Mouse (Mus musculus) macrophage (primary cell): ENCODE results near the gene Phf14. TPM values are rescaled to one million over a fixed set of nuclear protein-coding genes. Genes with fewer than 3 reads are reported as not detected.

Experiments
- H3K27ac ChIP-seq: fragments of 350-480 bp; formaldehyde crosslinking; 2 replicates; pipeline ENCODE4 v1.9.0; 2021
- H3K36me3 ChIP-seq: fragments of 350-480 bp; formaldehyde crosslinking; 2 replicates; pipeline ENCODE4 v1.9.0; 2021; ENCODE audit errors: inconsistent target
- H3K4me3 ChIP-seq: fragments of 350-480 bp; formaldehyde crosslinking; 2 replicates; pipeline ENCODE4 v1.9.0; 2021; ENCODE audit errors: inconsistent target
- H3K79me2 ChIP-seq: fragments of 350-480 bp; formaldehyde crosslinking; 2 replicates; pipeline ENCODE4 v1.9.0; 2021; ENCODE audit errors: inconsistent target
- WGBS: methylation state at CpG from one replicate; pipeline ENCODE4 v1.1.7; 2026; ENCODE audit warnings: inconsistent platforms; ENCODE audit not compliant: missing documents; 5-methylcytosine and 5-hydroxymethylcytosine counted together
- polyA plus RNA-seq: library from polyadenylated mRNA; stranded (reverse); fragments of 250-400 nt; gene quantifications from 3 replicates; pipeline ENCODE4 v1.2.4, GENCODE M21; 2018; ENCODE audit warnings: inconsistent platforms

The Phf14 gene
- polyA plus RNA-seq, 1 experiment from 2014 or later, result 29.8 TPM

DNA sequence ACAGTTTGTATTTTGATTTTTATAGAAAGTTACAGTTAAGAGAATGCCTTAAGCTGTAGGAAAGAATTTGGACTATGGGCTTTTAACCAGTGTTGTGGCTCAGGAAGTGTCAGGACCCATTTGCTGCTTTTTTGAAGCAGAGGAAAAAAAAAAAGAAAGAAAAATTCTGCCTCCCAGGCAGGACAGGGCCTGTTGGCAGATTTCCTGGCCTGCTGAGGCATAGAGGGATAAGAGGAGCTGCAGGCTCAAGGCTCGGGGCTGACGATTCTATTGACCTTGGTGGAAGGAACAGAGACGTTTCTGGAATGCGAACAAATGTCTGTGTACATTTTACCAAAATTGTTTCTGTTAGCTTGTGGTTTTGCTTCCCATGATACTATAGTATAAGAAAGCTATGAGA, 91.0 kb downstream of the Phf14 start:
- 95% methylated on average over 4 of the region's 4 CpGs for WGBS
- Histone ChIP-seq H3K36me3 (peaks cover 18% of the 10 kb centered on the region; the same call in 1 of the 2 replicates), H3K27ac (no peak overlapping the region), H3K79me2 (no peaks in the 10 kb centered on the region), H3K4me3 (no peak overlapping the region)

DNA sequence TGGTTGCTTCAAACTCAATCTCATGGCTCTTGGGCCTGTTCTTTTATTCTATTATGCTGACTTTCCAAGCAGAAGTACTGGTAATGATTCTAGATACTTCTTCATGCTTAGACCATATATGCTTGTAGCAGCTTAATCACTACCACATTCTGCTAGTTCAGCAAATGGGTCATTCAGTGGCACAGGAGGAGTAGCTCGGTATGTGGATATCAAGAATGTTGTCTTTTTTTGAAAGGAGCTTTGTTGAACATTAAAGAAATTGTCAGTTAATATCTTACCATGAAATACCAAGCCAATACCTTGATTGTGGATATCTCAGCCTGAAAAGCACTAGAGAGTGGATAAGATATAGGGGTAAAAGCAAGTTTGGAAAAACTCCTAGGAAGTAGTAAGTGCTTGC, 91.9 kb downstream of the Phf14 start:
- 100% methylated on average over 1 of the region's 1 CpGs for WGBS
- H3K27ac ChIP-seq, result no peak overlapping the region
- peaks cover 18% of the 10 kb centered on the region; the same call in 1 of the 2 replicates for H3K36me3 ChIP-seq
- H3K79me2 ChIP-seq, result no peaks in the 10 kb centered on the region
- no peak overlapping the region for H3K4me3 ChIP-seq

DNA sequence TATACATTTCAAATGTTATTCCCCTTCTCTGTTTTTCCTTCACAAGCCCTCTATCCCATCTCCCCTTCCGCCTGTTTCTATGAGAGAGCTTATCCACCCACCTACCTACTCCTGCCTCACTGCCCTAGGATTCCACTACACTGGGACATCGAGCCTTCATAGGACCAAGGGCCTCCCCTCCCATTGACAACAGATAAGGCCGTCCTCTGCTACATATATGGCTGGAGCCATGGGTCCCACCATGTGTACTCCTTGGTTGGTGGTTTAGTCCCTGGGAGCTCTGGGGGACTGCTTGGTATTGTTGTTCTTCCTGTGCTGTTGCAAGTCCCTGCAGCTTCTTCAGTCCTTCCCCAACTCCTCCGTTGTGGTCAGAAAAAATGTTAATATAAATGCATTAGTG, 97.8 kb downstream of the Phf14 start:
- H3K27ac ChIP-seq, result no peak overlapping the region
- no peaks in the 10 kb centered on the region for H3K79me2 ChIP-seq
- peaks cover 8% of the 10 kb centered on the region; the same call in 1 of the 2 replicates for H3K36me3 ChIP-seq
- WGBS, result 75% methylated on average over 4 of the region's 4 CpGs
- H3K4me3 ChIP-seq, result no peak overlapping the region

DNA sequence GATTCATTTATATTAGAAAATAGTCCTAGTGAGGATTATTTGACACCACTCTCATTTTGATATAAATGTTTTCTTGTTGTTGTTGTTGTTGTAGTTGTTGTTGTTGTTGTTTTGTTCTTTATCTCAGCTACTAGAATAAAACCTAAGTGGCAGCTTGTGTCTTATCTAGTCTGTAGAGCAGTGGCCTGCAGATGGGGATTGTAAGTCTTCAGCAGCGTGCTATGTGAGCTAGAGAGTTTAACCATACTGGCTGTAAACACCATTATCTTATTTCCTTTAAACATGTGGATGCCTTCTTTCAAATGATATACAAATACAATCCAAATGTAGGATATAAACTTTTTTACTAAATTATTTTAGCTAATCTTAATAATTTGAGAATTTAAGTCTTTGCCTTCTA, 98.4 kb downstream of the Phf14 start:
- Histone ChIP-seq H3K27ac (no peak overlapping the region), H3K4me3 (no peak overlapping the region), H3K36me3 (peaks cover 8% of the 10 kb centered on the region; the same call in 1 of the 2 replicates), H3K79me2 (no peaks in the 10 kb centered on the region)
- 93% methylated on average over 1 of the region's 1 CpGs for WGBS

DNA sequence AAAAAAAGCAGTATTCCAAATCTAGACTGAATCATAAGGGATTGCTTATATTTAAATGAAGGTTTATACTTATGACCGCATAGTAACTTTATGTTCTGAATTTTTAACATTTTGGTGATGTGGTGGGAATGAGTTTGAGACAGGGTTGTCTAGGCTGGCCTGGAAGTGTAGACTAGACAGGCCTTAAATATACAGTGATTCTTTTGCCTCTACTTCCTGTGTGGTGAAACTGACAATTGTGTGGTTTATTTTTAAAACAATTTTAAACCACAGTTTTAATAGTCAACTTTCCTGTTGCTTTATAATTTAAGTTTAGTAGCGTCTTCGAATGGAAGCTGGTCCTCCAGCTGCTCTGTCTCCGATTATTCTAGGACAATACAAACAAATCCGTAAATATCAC, 104.5 kb downstream of the Phf14 start:
- Histone ChIP-seq H3K79me2 (no peaks in the 10 kb centered on the region), H3K4me3 (no peak overlapping the region)
- WGBS, result 51% methylated on average over 5 of the region's 5 CpGs

DNA sequence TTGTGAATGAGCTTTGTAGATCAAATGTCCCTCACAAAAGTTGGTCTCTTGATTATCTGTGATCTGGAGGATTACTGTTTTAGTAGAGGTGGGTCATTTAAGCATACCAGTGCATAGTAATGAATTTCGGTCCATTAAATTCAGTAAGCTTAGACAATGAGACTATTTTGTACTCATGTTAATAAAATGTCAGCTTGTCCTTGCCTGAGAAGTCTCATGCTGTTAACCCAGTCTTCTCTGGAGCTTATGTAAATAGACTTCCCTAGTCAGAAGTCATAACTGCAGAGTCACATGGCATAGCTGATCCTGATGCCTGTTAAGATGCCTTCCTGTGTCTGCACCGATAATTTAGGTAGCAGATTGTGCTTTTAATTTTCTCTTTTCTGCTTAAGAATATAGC, 106.4 kb downstream of the Phf14 start:
- Histone ChIP-seq H3K36me3 (no peaks in the 10 kb centered on the region), H3K27ac (no peak overlapping the region), H3K4me3 (no peak overlapping the region), H3K79me2 (no peaks in the 10 kb centered on the region)
- 64% methylated on average over 2 of the region's 2 CpGs for WGBS

More for the DNA sequence above, 104.5 kb downstream of the Phf14 start:
- H3K27ac ChIP-seq, result no peak overlapping the region
- H3K36me3 ChIP-seq, result peaks cover 5% of the 10 kb centered on the region; the same call in 1 of the 2 replicates

DNA sequence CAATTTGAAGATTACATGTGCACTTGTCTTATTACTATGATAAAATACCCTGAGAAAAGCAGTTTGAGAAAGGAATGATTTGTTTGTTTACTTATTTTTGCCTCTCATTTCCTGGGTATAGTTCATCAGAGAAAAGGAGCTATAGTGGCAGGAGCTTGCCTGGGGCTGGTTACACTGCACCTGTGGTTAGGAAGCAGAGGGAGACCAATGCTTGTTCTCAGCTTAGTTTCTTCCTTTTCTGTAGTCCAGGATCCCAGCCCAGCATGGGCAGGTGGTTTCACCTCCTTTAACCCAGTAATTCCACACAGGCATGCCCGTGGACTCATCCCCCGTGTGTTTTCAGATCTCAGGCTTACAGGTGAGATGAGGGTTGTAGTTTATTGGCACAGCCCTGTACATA, 107.1 kb downstream of the Phf14 start:
- H3K79me2 ChIP-seq, result no peaks in the 10 kb centered on the region
- H3K27ac ChIP-seq, result no peak overlapping the region
- H3K4me3 ChIP-seq, result no peak overlapping the region
- 94% methylated on average over 2 of the region's 2 CpGs for WGBS
- no peaks in the 10 kb centered on the region for H3K36me3 ChIP-seq

DNA sequence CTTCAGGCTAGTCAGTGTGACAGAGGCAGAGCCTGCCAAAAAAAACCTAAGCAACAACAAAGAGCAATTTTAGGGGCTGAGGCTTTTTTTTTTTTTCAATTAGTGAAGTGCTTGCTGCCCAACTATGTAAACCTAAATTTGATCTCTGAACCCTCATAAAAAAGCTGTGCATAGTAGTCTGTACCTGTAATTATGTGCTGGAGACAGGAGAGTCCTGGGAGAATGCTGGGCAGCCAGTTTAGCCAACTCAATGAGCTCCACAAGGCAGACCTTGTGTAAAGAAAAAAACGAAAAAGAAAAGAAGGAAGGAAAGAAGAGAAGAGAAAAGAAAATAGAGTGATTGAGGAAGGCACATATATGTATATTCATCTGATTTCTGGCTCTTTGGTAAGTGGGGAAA, 112.1 kb downstream of the Phf14 start:
- Histone ChIP-seq H3K4me3 (no peak overlapping the region), H3K79me2 (no peaks in the 10 kb centered on the region), H3K36me3 (no peaks in the 10 kb centered on the region), H3K27ac (no peak overlapping the region)
- WGBS, result 80% methylated on average over 1 of the region's 1 CpGs

DNA sequence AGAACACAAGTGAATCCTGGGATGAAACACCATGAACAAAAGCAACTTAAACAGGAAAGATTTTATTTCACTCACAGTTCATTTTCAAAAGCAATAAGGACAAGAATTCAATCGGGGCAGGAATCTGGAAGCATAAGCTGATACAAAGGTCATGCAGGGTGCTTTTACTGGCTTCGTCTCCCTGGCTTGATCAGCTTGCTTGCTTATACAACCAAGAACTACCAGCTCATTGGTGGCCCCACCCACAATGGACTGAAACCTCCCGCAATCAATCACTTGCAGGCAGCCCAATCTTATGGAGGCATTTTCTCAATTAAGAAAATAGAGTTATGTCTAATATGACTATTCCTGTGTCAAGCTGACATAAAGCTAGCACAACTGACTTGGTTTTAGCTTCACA, 112.5 kb downstream of the Phf14 start:
- Histone ChIP-seq H3K4me3 (no peak overlapping the region), H3K79me2 (no peaks in the 10 kb centered on the region), H3K27ac (no peak overlapping the region), H3K36me3 (no peaks in the 10 kb centered on the region)
- 93% methylated on average over 3 of the region's 3 CpGs for WGBS

DNA sequence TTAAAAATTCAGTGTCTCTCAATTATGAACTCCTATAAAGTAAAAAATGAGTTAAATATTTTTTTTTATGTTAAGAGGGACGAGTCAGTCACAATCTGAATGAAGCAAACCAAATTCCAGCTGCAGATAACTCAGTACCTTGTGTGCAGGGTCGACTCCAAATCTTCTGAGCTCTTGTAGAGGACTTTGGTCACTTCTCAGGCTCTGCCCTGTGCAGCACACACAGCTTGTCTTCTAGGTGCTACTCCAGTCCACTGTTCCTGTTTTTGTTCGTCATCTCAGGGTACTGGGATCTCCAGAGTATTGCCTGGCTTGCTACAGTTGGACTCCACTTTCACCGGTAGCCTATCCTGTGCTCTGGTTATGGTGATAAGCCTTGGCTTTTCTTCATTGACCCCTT, 113.1 kb downstream of the Phf14 start:
- H3K27ac ChIP-seq, result no peak overlapping the region
- H3K4me3 ChIP-seq, result no peak overlapping the region
- H3K79me2 ChIP-seq, result no peaks in the 10 kb centered on the region
- WGBS, result 97% methylated on average over 4 of the region's 4 CpGs
- H3K36me3 ChIP-seq, result no peaks in the 10 kb centered on the region

DNA sequence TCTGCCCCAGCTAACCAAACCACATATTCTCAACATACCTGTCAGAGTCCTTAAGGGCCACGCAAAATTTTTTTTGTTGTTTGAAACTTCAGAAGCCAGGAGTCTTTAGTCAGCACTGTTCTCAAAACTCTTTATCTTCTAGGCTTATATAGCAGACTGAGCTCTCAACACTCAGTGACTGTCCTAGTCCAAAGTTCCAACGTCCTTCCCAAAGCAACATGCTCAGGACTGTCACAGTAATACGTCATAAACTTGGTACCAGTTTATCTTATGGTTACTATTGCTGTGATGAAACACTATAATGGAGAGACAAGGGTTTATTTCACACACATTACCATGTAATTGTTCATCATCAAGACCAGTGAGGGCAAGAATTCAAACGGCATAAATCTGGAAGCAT, 113.9 kb downstream of the Phf14 start:
- no peak overlapping the region for H3K4me3 ChIP-seq
- no peaks in the 10 kb centered on the region for H3K79me2 ChIP-seq
- H3K27ac ChIP-seq, result no peak overlapping the region
- WGBS, result 94% methylated on average over 3 of the region's 4 CpGs
- no peaks in the 10 kb centered on the region for H3K36me3 ChIP-seq

DNA sequence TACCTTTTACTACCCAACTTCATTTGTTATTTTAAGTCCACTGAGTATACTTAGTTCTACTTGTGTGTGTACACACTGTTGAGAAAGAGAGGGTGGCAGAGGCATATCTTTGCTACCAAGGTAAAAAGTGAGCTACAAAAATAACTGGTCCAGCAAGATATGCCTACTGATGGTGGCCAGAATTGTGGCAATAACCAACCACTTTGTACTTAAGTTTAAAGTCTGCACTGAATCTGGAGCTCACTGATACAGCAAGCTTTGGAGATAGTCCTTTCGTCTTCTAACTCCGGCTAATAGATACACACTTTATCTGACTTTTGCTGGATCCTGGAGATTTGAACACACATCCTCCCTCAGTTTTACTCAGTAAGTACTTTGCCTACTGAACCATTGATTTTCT, 115.8 kb downstream of the Phf14 start:
- H3K36me3 ChIP-seq, result no peaks in the 10 kb centered on the region
- no peaks in the 10 kb centered on the region for H3K79me2 ChIP-seq
- H3K27ac ChIP-seq, result no peak overlapping the region
- 88% methylated on average over 2 of the region's 2 CpGs for WGBS
- H3K4me3 ChIP-seq, result no peak overlapping the region

DNA sequence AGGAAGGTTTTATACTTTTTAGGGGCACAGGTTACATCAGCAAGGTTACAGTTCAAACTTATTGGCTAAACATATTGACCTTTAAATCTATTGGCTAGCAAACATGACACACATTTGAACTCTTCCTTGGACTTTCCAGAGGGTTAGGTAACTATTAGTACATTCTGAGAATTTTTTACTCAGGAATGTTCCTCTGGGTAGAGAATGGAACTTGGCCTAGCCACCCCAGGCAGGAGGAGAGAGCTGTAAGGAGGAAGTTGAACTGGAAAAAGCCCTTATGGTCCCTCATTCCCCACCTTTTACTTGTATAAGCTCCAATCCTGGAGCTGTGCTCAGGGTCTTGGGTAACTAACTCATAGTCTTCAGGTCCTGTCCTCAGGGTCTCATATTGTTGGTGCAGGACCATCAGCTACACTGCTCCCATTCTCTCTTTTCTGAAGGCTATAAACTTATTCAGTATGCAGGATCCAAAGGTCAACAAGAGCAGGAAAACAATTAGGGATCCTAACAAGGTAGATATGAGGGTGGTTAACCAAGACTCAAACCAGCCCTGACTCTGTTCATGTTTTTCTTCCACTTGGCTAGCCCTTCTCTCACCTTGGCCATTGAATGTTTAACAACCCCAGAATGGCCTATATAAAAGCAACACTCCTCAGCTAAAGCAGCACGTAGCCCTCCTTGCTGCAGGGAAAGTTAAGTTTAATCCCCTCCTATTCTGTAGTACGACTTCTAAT, 119.4 kb downstream of the Phf14 start:
- 100% methylated on average over 2 of the region's 2 CpGs for WGBS

DNA sequence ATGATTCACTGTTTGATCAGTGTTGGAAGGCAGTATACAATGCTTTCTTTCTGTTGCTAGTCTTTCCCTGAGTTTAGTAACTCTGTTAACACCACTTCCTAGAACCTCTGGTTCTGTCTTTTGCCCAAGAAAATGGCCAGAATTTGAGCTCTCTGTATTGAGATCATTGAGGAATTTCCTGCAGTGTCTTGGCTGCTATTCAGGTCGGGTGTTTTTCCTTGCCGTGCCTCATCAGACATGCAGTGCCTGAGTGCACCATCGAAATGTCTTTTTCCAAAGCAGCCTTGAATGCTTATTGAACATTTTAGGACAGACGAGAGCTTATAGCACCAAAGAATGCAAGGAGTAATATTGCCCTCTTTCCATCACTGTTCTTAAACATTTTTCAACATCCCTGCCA, 127.0 kb downstream of the Phf14 start:
- WGBS, result 96% methylated on average over 4 of the region's 4 CpGs
- Histone ChIP-seq H3K79me2 (no peaks in the 10 kb centered on the region), H3K36me3 (no peaks in the 10 kb centered on the region)

More for the DNA sequence above, 119.4 kb downstream of the Phf14 start:
- Histone ChIP-seq H3K27ac (no peak overlapping the region), H3K36me3 (no peaks in the 10 kb centered on the region), H3K79me2 (no peaks in the 10 kb centered on the region), H3K4me3 (no peak overlapping the region)

DNA sequence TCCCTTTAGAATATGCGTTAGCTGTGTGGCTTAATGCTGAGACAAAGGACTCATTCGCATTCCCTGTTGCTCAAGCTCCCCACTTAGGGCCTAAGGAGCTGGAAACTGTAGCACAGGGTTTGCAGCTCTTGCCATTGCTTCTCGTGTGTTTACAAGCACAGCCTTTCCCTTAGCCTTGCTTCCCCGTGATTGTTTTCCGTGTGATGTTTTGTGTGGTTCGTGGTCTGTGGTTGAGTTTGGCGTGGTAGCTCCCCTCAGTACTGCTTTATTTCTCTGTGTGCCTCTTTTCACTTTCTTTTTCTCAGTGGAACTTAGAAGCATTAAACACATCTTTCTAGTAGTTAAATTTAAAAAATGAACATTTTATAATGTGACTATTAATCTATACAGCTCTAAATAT, 130.7 kb downstream of the Phf14 start:
- H3K79me2 ChIP-seq, result no peaks in the 10 kb centered on the region
- H3K4me3 ChIP-seq, result no peak overlapping the region
- H3K27ac ChIP-seq, result no peak overlapping the region
- 53% methylated on average over 7 of the region's 7 CpGs for whole genome bisulfite sequencing
- H3K36me3 ChIP-seq, result no peaks in the 10 kb centered on the region

More for the DNA sequence above, 127.0 kb downstream of the Phf14 start:
- H3K27ac ChIP-seq, result no peak overlapping the region
- H3K4me3 ChIP-seq, result no peak overlapping the region

DNA sequence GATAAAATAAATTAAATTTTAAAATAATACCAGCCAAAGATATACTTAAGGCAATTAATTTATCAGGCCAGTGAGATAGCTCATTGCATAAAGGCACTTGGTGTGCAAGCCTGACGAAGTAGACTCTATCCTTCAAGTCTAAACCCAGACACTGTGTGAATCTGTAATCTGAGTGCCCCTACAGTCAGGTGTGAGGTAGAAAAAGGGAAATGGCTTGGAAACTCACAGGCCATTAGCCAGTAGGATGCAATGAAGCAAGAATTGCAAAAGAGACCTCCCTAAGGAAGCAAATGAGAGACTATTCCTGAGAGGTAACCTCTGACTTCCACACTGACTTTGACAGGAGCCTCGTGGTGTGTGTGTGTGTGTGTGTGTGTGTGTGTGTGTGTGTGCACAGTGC, 145.3 kb downstream of the Phf14 start:
- Histone ChIP-seq H3K36me3 (no peaks in the 10 kb centered on the region), H3K4me3 (no peak overlapping the region), H3K79me2 (no peaks in the 10 kb centered on the region), H3K27ac (no peak overlapping the region)
- WGBS, result 54% methylated on average over 2 of the region's 2 CpGs
